ENCODE assay signal across 26 mouse cellular contexts in the genomic region with DNA sequence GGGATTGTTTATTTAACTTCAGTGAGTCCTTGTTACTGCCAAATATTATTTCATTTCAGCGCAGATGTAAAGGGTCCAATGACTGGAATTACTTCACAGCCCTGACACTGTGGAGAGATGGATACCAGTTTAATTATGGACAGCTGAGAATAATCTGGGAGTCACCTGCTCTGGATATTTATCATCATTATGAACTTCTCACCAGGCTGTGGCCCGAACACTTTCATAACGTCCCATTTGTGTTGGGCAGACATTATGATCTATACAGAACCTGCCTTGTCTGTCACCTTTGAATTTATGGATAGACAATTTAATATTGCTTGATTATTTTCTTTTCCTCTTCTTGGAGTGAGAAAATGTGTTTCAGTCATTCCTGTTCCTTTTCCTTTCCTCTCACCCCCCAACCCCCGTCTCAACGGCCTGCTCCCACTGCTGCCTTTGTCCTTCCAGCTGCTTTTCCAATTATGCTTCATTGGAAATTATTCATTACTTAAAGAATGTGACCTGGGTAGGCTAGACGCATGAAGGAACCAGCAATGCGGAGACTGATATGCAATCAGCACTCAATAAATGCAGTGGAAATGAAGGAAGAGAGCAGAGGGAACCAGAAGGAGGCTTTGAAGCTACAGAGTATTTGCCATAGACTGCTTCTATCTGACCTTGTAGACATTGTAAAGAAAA.
DNase-seq lines count a peak whose midpoint lies in the region; ATAC-seq and TF ChIP-seq lines count a peak whose summit lies in the region.
"Had no signal": no experiment of that assay in that cellular context is flagged by ENCODE, and none has a peak within 500 bp of the region (broad histone marks: within the 10 kb centered on the region; RNA-seq: fewer than 3 reads in every experiment).

No protein-coding gene starts in this region.

- 0 out of 2 replicates have a peak, but pooled peaks have one; percentile 31 for ATAC-seq in lung, embryonic 14.5 days (ENCODE audit: insufficient read depth)
- no peak for ATAC-seq in limb, embryonic 12.5 days (ENCODE audit: insufficient number of reproducible peaks, insufficient read depth, low FRiP score, low TSS enrichment, low read depth)
- ATAC-seq in kidney, embryonic 14.5 days (ENCODE audit: low FRiP score, low TSS enrichment): no peak
- ATAC-seq: forebrain, embryonic 14.5 days; forebrain, postnatal 0 days; Patski had no signal

- 26% methylated on average over 7 of the region's 7 CpGs for WGBS in lung, embryonic 14.5 days
- 43% methylated on average over 7 of the region's 7 CpGs for WGBS in limb, embryonic 12.5 days
- WGBS in kidney, embryonic 14.5 days: 50% methylated on average over 7 of the region's 7 CpGs

- peak; percentile 22 for DNase-seq in embryo, embryonic 10.5 days (ENCODE audit: low spot score)
- no peak for DNase-seq in embryo, embryonic 9.5 days (ENCODE audit: extremely low spot score)
- DNase-seq in lung, embryonic 14.5 days: no peak
- no peak for DNase-seq in lung, postnatal 4 days
- DNase-seq in forelimb bud, embryonic 11.5 days (ENCODE audit: low read depth, low spot score): peak; percentile 73
- no peak for DNase-seq in T-cell, adult 2 months (ENCODE audit: low spot score)
- DNase-seq: adrenal gland, adult 2 months; adrenal gland, postnatal 14 days; cerebellum, adult 11 months; cerebellum, adult 2 months; cerebellum, adult 9-11 months; cerebellum, postnatal 25 days; embryo, embryonic 11 days; forebrain, postnatal 0 days; gastrocnemius, postnatal 25 days; heart, adult 2 months had no signal

- no peak overlapping the region for H3K4me3 ChIP-seq in lung, embryonic 14.5 days (ENCODE audit: low read depth, low read length)
- H3K4me3 ChIP-seq in limb, embryonic 12.5 days (replicated peaks): no peak overlapping the region
- no peak overlapping the region for H3K4me3 ChIP-seq in kidney, embryonic 14.5 days (ENCODE audit: low read length)
- H3K4me3 ChIP-seq: embryonic facial prominence, embryonic 13.5 days; forebrain, embryonic 10.5 days; heart, adult 2 months; heart, embryonic 10.5 days; heart, embryonic 13.5 days; hindbrain, embryonic 12.5 days; hindbrain, embryonic 15.5 days had no signal

- no peaks in the 10 kb centered on the region for H3K36me3 ChIP-seq in lung, embryonic 14.5 days (ENCODE audit: insufficient read depth)
- no peaks in the 10 kb centered on the region for H3K36me3 ChIP-seq in limb, embryonic 12.5 days
- no peaks in the 10 kb centered on the region for H3K36me3 ChIP-seq in kidney, embryonic 14.5 days (ENCODE audit: control insufficient read depth, insufficient read depth, low read length)
- H3K36me3 ChIP-seq: embryonic facial prominence, embryonic 13.5 days; forebrain, embryonic 10.5 days; heart, embryonic 10.5 days; heart, embryonic 13.5 days; hindbrain, embryonic 12.5 days; hindbrain, embryonic 15.5 days had no signal

- no peaks in the 10 kb centered on the region for H3K9me3 ChIP-seq in lung, embryonic 14.5 days (ENCODE audit: low read depth, low read length)
- no peaks in the 10 kb centered on the region for H3K9me3 ChIP-seq in limb, embryonic 12.5 days
- no peaks in the 10 kb centered on the region for H3K9me3 ChIP-seq in kidney, embryonic 14.5 days (ENCODE audit: control insufficient read depth, low read length)
- H3K9me3 ChIP-seq: embryonic facial prominence, embryonic 13.5 days; forebrain, embryonic 10.5 days; heart, embryonic 10.5 days; heart, embryonic 13.5 days; hindbrain, embryonic 12.5 days; hindbrain, embryonic 15.5 days had no signal

- H3K27ac ChIP-seq in lung, embryonic 14.5 days (ENCODE audit: low read depth): no peak overlapping the region
- 0 out of 2 replicates have a peak overlapping the region, but pooled peaks have one; percentile 41 for H3K27ac ChIP-seq in limb, embryonic 12.5 days
- H3K27ac ChIP-seq in kidney, embryonic 14.5 days (ENCODE audit: low read depth, low read length): no peak overlapping the region
- H3K27ac ChIP-seq: embryonic facial prominence, embryonic 13.5 days; forebrain, embryonic 10.5 days; heart, adult 2 months; heart, embryonic 10.5 days; heart, embryonic 13.5 days; hindbrain, embryonic 12.5 days; hindbrain, embryonic 15.5 days had no signal

- no peak for TF ChIP-seq CTCF in lung, embryonic 14.5 days (IDR thresholded peaks at IDR 0.05; ENCODE audit: low read depth)

- H3K4me1 ChIP-seq in lung, embryonic 14.5 days (ENCODE audit: insufficient read depth): no peaks in the 10 kb centered on the region
- peaks cover 14% of the 10 kb centered on the region for H3K4me1 ChIP-seq in limb, embryonic 12.5 days (replicated peaks)
- no peaks in the 10 kb centered on the region for H3K4me1 ChIP-seq in kidney, embryonic 14.5 days (ENCODE audit: control insufficient read depth, insufficient read depth, low read length)
- H3K4me1 ChIP-seq: embryonic facial prominence, embryonic 13.5 days; heart, embryonic 10.5 days; heart, embryonic 13.5 days; hindbrain, embryonic 12.5 days; hindbrain, embryonic 15.5 days had no signal

- no peak overlapping the region for H3K9ac ChIP-seq in lung, embryonic 14.5 days
- H3K9ac ChIP-seq in limb, embryonic 12.5 days (replicated peaks): no peak overlapping the region
- no peak overlapping the region for H3K9ac ChIP-seq in kidney, embryonic 14.5 days (ENCODE audit: low read depth, low read length)
- H3K9ac ChIP-seq: embryonic facial prominence, embryonic 13.5 days; forebrain, postnatal 0 days; heart, embryonic 13.5 days; hindbrain, embryonic 12.5 days; hindbrain, embryonic 15.5 days had no signal

- no peaks in the 10 kb centered on the region for H3K27me3 ChIP-seq in lung, embryonic 14.5 days (ENCODE audit: insufficient read depth, low read length)
- peaks cover 10% of the 10 kb centered on the region; the same call in 1 of the 2 replicates for H3K27me3 ChIP-seq in limb, embryonic 12.5 days
- H3K27me3 ChIP-seq in kidney, embryonic 14.5 days (ENCODE audit: control insufficient read depth, insufficient read depth, low read length): no peaks in the 10 kb centered on the region
- H3K27me3 ChIP-seq: embryonic facial prominence, embryonic 13.5 days; heart, embryonic 13.5 days; hindbrain, embryonic 12.5 days; hindbrain, embryonic 15.5 days; Patski had no signal

- H3K4me2 ChIP-seq in lung, embryonic 14.5 days: no peak overlapping the region
- no peak overlapping the region for H3K4me2 ChIP-seq in limb, embryonic 12.5 days
- no peak overlapping the region for H3K4me2 ChIP-seq in kidney, embryonic 14.5 days (replicated peaks; ENCODE audit: low read depth, low read length)
- H3K4me2 ChIP-seq: embryonic facial prominence, embryonic 13.5 days; heart, embryonic 13.5 days; hindbrain, embryonic 12.5 days; hindbrain, embryonic 15.5 days had no signal

Comparison
In these comparisons a context has a peak if more than half of its experiments do, and no peak if none do; other contexts are left out.
1. DNase-seq: peak in embryo, embryonic 10.5 days (single experiment) and forelimb bud, embryonic 11.5 days (single experiment); none in embryo, embryonic 9.5 days (single experiment), lung, embryonic 14.5 days (single experiment), lung, postnatal 4 days (0 of 2) and T-cell, adult 2 months (single experiment).